Mouse (Mus musculus) bone marrow macrophage, adult 2 months (primary cell): ENCODE results near the gene Mpdu1.

Experiments used
- CTCF ChIP-seq: IDR thresholded peaks from 2 replicates; pipeline ENCODE4 v1.5.1; 2012; ENCODE audit warnings: low read depth, mild to moderate bottlenecking, low read length, moderate library complexity
- POLR2A ChIP-seq: IDR thresholded peaks from 2 replicates; pipeline ENCODE4 v1.6.1; 2012; ENCODE audit warnings: mild to moderate bottlenecking, low read depth, low read length, borderline replicate concordance

DNA sequence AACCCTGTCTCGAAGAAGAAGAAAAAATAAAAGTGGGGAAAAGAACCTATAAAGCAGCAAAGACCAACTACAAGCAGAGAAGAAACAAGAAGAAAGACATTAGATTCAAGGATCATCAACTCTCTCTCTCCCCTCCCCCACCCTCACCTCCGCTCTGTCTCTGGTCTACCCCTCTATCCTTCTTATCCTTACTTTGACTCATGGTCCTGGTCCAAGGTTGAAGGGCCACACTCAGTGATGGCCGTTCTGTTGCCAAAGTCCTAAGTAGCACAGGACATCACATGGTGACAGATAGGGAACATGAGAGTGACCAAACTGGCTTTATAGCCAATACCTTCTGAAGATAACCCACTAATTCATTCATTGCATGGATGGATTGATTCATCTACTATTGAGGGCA lies 35.0 kb upstream of the Mpdu1 start:
- TF ChIP-seq CTCF (no peak), POLR2A (no peak)
